Mouse (Mus musculus) stomach, postnatal 0 days (tissue): ENCODE data around the gene Naa25. TPM values are rescaled to one million over a fixed set of nuclear protein-coding genes. Genes with fewer than 3 reads are reported as not detected.

Experiments
- ATAC-seq: fragments of 200-750 bp; cut with Nextera tagmentation; 2 replicates; pipeline ENCODE4 v1.8.0; 2017; ENCODE audit not compliant: low FRiP score, low TSS enrichment
- DNase-seq: peaks from one replicate; pipeline ENCODE4 v3.0.0-alpha.2; 2016; ENCODE audit warnings: low spot score
- H3K27ac ChIP-seq: fragments of 300-500 bp; sonication (generic); replicated peaks from 2 replicates; pipeline ENCODE4 v1.5.1; 2014; ENCODE audit warnings: mild to moderate bottlenecking, control low read depth
- H3K27me3 ChIP-seq: fragments of 300-500 bp; sonication (generic); 2 replicates; pipeline ENCODE4 v1.6.1; 2014; ENCODE audit warnings: low read length; ENCODE audit not compliant: control insufficient read depth, insufficient read depth
- H3K36me3 ChIP-seq: fragments of 300-500 bp; sonication (generic); 2 replicates; pipeline ENCODE4 v1.6.1; 2014; ENCODE audit warnings: low read length, mixed read lengths; ENCODE audit not compliant: control insufficient read depth, insufficient read depth
- H3K4me1 ChIP-seq: fragments of 300-500 bp; sonication (generic); replicated peaks from 2 replicates; pipeline ENCODE4 v1.6.1; 2014; ENCODE audit warnings: antibody characterized with exemption; ENCODE audit not compliant: control insufficient read depth, insufficient read depth
- H3K4me2 ChIP-seq: fragments of 300-500 bp; sonication (generic); replicated peaks from 2 replicates; pipeline ENCODE4 v1.6.1; 2014; ENCODE audit warnings: low read depth, mild to moderate bottlenecking, control low read depth, moderate library complexity
- H3K4me3 ChIP-seq: fragments of 300-500 bp; sonication (generic); 2 replicates; pipeline ENCODE4 v1.5.1; 2014; ENCODE audit warnings: low read depth, low read length, control low read depth
- H3K9ac ChIP-seq: fragments of 300-500 bp; sonication (generic); 2 replicates; pipeline ENCODE4 v1.6.1; 2014; ENCODE audit warnings: mild to moderate bottlenecking, low read length, control low read depth, mixed read lengths
- H3K9me3 ChIP-seq: fragments of 300-500 bp; sonication (generic); 2 replicates; pipeline ENCODE4 v1.6.1; 2016; ENCODE audit warnings: low read length; ENCODE audit not compliant: control insufficient read depth
- CTCF ChIP-seq: IDR thresholded peaks from 2 replicates; pipeline ENCODE4 v1.5.1; 2016; ENCODE audit warnings: antibody characterized with exemption, low read depth, mild to moderate bottlenecking, moderate library complexity
- EP300 ChIP-seq: optimal IDR thresholded peaks from 2 replicates; pipeline ENCODE3; 2016; ENCODE audit warnings: antibody characterized with exemption
- WGBS: fragments of 180-500 bp; shearing (Covaris S2); extraction: QIAGEN DNeasy Blood & Tissue Kit; methylation state at CpG from one replicate; pipeline ENCODE4 v1.1.7; 2014; 5-methylcytosine and 5-hydroxymethylcytosine counted together
- polyA plus RNA-seq: library from polyadenylated mRNA; unstranded; fragments of >200 nt; fragmentation: Nextera tagmentation; extraction: Ambion mirVana; gene quantifications from 2 replicates; pipeline ENCODE4 v1.2.1, GENCODE M21; 2015

Gene Naa25
- polyA plus RNA-seq, 1 experiment from 2014 or later: 21.6 TPM

GRCm38 (mm10) chr5:121407856-121408255 is 10.1 kb downstream of the Naa25 start:
- Histone ChIP-seq H3K4me2 (no peak overlapping the region), H3K27ac (no peak overlapping the region), H3K9me3 (no peaks in the 10 kb centered on the region), H3K36me3 (peaks cover 7% of the 10 kb centered on the region), H3K27me3 (no peaks in the 10 kb centered on the region), H3K9ac (no peak overlapping the region), H3K4me3 (no peak overlapping the region), H3K4me1 (no peaks in the 10 kb centered on the region)
- ATAC-seq (no peak), DNase-seq (no peak)
- no peak for TF ChIP-seq EP300
- no peak for TF ChIP-seq CTCF
- 78% methylated on average over 8 of the region's 8 CpGs for WGBS

- TF ChIP-seq CTCF: no peak
- TF ChIP-seq EP300: no peak
- H3K27me3 ChIP-seq: no peaks in the 10 kb centered on the region
- ATAC-seq (no peak), DNase-seq (no peak)
- H3K9ac ChIP-seq: no peak overlapping the region
- H3K36me3 ChIP-seq: peaks cover 25% of the 10 kb centered on the region
- H3K4me1 ChIP-seq: no peaks in the 10 kb centered on the region
- no peaks in the 10 kb centered on the region for H3K9me3 ChIP-seq
- WGBS: 81% methylated on average over 4 of the region's 4 CpGs
- no peak overlapping the region for H3K4me2 ChIP-seq
- H3K4me3 ChIP-seq: no peak overlapping the region
- H3K27ac ChIP-seq: no peak overlapping the region
Observed at GRCm38 (mm10) chr5:121410975-121411374, 13.2 kb downstream of the Naa25 start.

GRCm38 (mm10) chr5:121420721-121421120 is 23.0 kb downstream of the Naa25 start:
- WGBS: 90% methylated on average over 9 of the region's 9 CpGs

GRCm38 (mm10) chr5:121422787-121423186 is 25.1 kb downstream of the Naa25 start:
- DNase-seq: no peak
- Histone ChIP-seq H3K27me3 (no peaks in the 10 kb centered on the region), H3K9ac (no peak overlapping the region), H3K4me3 (no peak overlapping the region), H3K4me1 (no peaks in the 10 kb centered on the region), H3K27ac (no peak overlapping the region), H3K9me3 (no peaks in the 10 kb centered on the region), H3K36me3 (peaks cover 56% of the 10 kb centered on the region), H3K4me2 (no peak overlapping the region)
- 91% methylated on average over 6 of the region's 6 CpGs for WGBS
- no peak for ATAC-seq
- no peak for TF ChIP-seq CTCF
- no peak for TF ChIP-seq EP300

More at GRCm38 (mm10) chr5:121420721-121421120, 23.0 kb downstream of the Naa25 start:
- DNase-seq (no peak), ATAC-seq (no peak)
- no peak overlapping the region for H3K4me3 ChIP-seq
- H3K36me3 ChIP-seq: peaks cover 54% of the 10 kb centered on the region
- H3K27me3 ChIP-seq: no peaks in the 10 kb centered on the region
- H3K9ac ChIP-seq: no peak overlapping the region
- no peak overlapping the region for H3K4me2 ChIP-seq
- no peak overlapping the region for H3K27ac ChIP-seq
- TF ChIP-seq EP300: no peak
- no peak for TF ChIP-seq CTCF
- no peaks in the 10 kb centered on the region for H3K9me3 ChIP-seq
- H3K4me1 ChIP-seq: no peaks in the 10 kb centered on the region

GRCm38 (mm10) chr5:121423297-121423696 is 25.6 kb downstream of the Naa25 start:
- Histone ChIP-seq H3K4me1 (no peaks in the 10 kb centered on the region), H3K4me2 (no peak overlapping the region), H3K27ac (no peak overlapping the region), H3K36me3 (peaks cover 56% of the 10 kb centered on the region), H3K9ac (no peak overlapping the region), H3K9me3 (no peaks in the 10 kb centered on the region), H3K27me3 (no peaks in the 10 kb centered on the region), H3K4me3 (no peak overlapping the region)
- no peak for TF ChIP-seq CTCF
- no peak for TF ChIP-seq EP300
- no peak for ATAC-seq
- WGBS: 86% methylated on average over 10 of the region's 10 CpGs
- DNase-seq: no peak

- ATAC-seq (no peak), DNase-seq (no peak)
- Histone ChIP-seq H3K4me3 (no peak overlapping the region), H3K9ac (no peak overlapping the region), H3K4me2 (no peak overlapping the region), H3K9me3 (no peaks in the 10 kb centered on the region), H3K4me1 (no peaks in the 10 kb centered on the region), H3K36me3 (peaks cover 65% of the 10 kb centered on the region), H3K27ac (no peak overlapping the region), H3K27me3 (no peaks in the 10 kb centered on the region)
- WGBS: 96% methylated on average over 3 of the region's 3 CpGs
- TF ChIP-seq CTCF (no peak), EP300 (no peak)
Observed at GRCm38 (mm10) chr5:121428954-121429353, 31.2 kb downstream of the Naa25 start.
